Mouse (Mus musculus): ENCODE results near the gene Hat1.

Gene Hat1

DNA sequence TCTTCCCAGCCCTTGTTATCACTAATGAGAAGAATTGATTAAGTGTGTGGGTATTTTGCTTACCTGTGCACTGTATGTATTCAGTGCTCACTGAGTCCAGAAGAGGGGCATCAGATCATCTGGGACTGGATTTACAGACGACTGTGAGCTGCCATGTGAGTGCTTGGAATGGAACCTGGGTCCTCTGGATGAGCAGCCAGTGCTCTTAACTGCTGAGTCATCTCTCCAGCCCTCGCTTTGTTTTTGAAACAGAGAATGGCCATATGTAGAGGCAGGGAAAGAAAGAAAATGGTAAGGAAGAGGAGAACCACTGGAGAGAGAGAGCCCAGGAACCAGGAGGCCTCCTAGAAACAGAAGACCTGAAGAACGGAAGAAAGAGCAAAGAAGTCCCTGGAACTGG, 73.8 kb downstream of the Hat1 start:
- no peak for DNase-seq (ENCODE audit: low read depth, low spot score)

DNA sequence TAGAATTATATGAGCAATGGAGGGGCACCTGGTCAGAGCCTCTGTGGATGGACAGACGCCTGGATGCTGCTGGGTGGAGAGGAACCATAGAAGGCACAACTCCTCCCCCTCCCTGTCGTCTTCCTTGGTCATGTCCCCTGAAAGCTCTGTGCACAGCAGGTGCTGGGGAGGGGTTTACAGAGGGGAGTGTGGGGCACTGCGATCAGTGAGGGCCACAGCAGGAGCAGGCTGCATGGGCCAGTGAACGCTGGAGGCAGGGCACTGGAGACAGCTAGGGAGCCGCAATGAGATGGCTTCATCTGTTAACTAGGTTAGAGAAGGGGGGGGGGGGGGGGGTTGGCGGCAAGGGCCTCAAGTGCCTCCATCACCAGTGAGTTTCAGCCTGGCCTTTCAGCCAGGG, 77.3 kb downstream of the Hat1 start:
- no peak for DNase-seq (ENCODE audit: low read depth, low spot score)

- DNase-seq (ENCODE audit: low read depth, low spot score), result no peak
These were observed 78.2 kb downstream of the Hat1 start for GRCm38 (mm10) chr2:71466861-71467450.

GRCm38 (mm10) chr2:71471094-71471493, 82.3 kb downstream of the Hat1 start:
- no peak for DNase-seq (ENCODE audit: low read depth, low spot score)

DNA sequence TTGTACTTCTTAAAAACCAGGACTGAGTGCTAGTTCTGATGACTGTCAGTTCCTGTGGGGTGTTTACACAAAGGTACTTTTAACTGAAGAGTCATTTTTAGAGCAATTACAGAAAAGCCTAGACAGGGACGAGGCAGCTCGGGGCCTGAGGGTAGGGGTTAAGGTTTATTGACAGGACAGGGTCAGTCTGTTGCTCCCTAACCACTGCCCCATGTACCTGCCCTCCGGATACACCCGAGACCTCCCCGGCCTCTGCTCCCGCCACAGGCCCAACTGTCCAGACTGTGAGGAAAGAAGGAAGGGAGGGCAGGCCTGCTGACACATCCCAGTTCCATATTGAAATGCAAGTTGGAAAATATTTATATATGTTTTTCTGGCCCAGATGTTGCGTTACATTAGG, 85.1 kb downstream of the Hat1 start:
- no peak for DNase-seq (ENCODE audit: low read depth, low spot score)

DNA sequence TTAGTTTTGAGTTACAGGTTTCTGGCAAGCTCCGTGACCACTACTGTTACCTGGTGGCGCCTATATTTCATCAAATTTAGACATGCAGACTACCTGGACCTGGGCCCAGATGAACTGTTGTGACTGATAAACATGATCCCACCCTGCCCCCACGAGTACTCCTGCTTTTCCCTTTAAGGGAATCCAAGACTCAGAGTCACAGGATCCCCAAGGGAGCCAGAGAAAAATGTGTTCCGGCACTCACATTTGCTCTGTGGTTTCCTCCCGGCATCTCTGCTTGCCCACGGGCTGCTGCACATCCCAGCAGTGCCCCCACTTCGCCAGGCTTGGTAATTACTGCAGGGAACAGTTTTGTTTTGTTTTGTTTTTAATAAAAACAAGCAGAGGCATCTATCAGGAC, 85.6 kb downstream of the Hat1 start:
- DNase-seq (ENCODE audit: low read depth, low spot score), result no peak

GRCm38 (mm10) chr2:71475311-71475710, 86.6 kb downstream of the Hat1 start:
- DNase-seq (ENCODE audit: low read depth, low spot score), result no peak

DNA sequence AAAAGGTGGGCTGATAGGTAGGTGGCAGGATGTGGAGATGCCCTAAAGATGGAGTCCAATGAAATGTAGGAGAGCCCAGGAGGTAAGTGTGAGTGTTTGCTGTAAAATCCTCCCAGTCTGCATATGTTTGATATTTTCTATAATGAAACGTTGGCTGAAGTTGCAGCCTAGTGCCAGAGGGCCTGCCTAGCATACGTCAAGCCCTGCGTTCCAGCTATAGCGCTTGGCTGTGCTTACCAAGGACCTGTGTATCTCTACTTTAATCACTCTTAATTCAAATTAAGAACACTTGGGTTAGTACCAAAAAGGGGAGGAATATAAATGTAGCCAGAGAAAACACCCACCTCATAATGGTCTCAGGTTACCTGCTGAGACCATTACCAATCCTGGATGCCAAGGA, 87.0 kb downstream of the Hat1 start:
- no peak for DNase-seq (ENCODE audit: low read depth, low spot score)

DNA sequence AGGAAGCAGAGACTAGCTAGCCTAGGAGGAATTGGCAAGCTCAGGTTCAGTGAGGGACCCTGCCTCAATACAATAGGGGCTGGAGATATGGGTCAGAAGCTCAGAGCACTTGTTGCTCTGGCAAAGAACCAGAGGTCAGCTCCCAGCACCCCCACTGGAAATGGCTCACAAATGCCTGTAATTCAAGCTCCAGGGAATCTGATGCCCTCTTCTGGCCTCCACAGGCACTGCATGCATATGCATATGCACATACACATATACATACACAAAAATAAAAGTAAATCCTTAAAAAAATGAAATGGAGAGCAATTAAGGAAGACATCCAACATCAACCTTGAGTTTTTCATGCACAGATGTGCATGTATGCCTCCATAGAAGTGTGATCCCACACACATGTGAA, 89.0 kb downstream of the Hat1 start:
- peak; percentile 55 for DNase-seq (ENCODE audit: low read depth, low spot score)

- DNase-seq (ENCODE audit: low read depth, low spot score), result no peak
These were observed 91.2 kb downstream of the Hat1 start for GRCm38 (mm10) chr2:71479917-71480316.

- no peak for DNase-seq (ENCODE audit: low read depth, low spot score)
These were observed 93.1 kb downstream of the Hat1 start for GRCm38 (mm10) chr2:71481825-71482224.

- DNase-seq (ENCODE audit: low read depth, low spot score), result no peak
These were observed 94.4 kb downstream of the Hat1 start for GRCm38 (mm10) chr2:71483046-71483716.

DNA sequence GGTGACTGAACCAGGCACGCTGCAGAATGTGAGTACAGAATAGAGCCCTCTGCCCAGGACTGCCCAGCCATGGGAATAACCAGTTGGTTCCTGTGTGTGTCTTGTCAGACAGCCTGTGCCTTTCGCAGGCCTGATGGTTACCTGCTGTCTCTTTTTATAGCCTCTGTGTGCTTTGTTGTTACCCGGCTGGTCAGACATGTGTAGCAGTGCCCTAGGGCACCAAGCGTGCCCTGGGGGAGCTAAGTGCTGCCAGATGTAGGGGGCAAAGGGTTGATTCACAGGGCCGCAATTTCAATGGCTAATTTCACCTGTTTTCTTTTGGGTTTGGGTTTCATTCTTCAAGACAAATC, 94.9 kb downstream of the Hat1 start:
- no peak for DNase-seq (ENCODE audit: low read depth, low spot score)
